Mouse (Mus musculus): Measurements from ENCODE around the gene Ssr2.
"Not testable (repeated sequence)": the region's sequence is repeated elsewhere in the genome, so short reads cannot be mapped to it uniquely, and the experiment has no call there.

The Ssr2 gene

DNA sequence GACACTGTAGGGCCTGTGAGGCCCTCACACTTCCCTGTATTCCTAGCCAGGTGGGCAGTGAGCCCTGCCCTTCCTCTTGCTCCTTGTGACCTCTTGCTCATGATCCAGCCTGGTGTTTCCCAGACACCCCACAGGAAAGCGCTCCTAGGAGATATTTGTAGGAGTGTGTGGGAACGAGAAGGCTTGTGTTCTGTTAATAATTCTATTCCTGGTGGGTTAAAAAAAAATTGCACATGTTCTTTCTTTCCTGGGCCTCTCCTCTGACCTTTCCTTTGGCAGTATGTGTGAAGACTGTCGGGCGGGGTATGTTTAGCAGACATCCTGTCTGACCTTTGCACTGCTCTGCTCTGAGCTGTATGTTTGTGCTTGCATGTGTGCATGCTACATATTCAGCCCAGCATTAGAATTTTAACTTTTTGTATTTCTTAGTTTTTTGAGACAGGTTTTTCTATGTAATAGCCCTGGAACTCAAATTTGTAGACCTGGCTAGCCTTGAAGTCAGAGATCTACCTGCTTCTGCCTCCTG lies 9.1 kb upstream of the Ssr2 start:
- DNase-seq: no peak

DNA sequence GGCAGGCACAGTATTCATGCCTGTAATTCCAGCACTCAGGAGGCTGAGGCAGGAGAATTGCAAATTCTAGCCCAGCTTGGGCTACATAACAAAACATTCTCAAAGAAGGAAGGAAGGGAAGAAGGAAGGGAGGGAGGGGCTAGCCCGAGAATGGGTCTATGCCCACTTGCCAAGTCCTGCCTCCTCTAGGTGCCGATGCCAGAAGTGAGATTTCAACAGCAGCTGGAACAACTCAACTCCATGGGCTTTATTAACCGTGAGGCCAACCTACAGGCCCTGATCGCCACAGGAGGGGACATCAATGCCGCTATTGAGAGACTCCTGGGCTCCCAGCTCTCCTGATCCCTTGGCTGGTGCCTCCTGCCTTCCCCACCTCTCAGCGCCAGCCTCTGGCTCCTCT lies 7.8 kb upstream of the Ssr2 start:
- no peak for DNase-seq

DNA sequence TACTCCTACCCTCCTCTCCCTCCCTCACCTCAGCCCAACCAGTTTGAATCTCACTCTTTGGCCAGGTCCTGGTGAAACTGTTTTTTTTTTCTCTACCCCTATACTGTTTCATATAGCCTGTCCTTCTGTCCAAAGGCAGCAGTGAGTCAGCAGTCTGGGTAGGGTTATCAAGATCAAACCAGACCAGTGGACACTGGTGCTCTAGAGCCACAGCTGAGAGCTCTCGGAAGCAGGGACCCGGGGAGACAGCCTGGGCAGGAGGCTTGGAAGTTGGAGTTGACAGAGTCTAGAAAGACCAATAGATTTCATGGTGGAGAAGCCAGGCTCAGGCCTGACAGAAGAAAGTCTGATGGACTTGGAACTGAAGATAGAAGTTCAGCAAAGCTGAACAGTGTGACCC lies 7.1 kb upstream of the Ssr2 start:
- no peak for DNase-seq

DNA sequence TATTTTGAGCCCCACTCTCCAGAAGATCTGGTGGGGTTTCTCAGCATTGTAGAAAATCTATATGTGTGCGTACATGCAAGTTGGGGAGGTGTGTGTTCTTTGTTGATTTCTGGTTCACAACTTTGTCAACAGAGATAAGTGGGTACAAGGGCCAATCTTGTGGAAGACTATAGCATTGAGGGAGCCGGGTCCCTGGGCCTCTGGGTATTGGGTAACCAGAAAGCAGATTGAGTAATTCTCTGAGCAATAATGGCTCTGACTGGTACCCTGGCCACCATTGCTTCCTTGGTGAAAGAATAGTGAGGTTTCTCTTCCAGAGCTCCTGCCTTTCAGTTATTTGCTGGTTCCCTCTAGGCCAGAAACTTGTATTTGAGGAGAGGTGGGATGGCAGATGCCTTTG lies 6.6 kb upstream of the Ssr2 start:
- DNase-seq: no peak

DNA sequence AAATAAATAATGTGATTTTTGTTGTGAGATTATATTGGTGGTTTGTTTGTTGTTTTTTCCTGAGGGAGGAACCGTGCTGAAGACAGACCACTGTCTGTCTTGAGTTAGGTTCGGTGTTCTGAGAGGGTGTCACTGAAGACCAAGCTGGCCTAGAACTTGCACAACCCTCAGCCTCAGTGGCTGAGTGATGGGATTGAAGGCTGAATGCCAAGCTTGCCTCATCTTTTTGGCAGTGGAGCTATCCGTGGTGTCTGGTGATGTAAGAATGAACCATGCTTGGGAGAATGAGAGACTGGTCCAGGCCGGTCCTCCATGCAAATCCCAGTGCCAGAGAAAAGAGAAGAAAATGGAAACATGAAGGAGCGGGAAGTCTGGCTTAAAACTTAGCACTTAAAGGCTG lies 6.0 kb upstream of the Ssr2 start:
- DNase-seq: no peak

DNA sequence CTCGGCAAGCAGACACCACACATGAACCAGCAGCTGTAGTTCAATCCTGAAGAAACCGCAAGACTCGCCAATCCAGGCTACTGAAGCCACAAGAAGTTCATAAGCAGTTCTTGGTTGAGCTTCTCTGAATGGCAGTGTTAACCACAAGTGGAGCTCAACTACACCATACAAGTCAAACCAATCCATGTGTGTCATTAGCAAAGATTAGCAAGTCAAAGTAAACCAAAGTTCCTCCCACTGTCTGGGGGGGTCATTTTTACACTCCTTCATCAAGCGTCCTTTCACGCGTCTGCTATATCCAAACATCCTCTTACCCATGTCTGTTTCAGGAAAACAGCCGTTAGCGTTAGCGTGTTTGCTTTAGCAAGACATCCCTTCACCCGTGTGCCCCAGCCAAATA lies 5.3 kb upstream of the Ssr2 start:
- no peak for DNase-seq

DNA sequence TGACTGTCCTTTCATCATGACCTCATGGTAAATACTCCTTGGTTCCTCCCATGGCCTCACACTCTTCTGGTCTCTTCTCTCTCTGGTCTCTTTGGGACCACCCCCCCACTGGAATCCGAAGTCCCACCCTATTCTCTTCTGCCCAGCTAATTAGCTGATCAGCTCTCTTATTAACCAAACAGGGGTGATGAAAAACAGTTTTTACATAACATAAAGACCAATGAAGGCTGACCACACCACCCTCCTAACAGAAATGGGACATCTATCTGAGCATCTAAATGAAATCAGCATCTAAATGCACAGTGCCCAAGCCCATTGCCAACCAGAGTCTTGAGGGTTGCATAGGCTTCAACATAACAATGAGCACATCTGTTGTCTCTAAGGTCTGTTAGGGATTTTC lies 3.8 kb upstream of the Ssr2 start:
- no peak for DNase-seq

DNA sequence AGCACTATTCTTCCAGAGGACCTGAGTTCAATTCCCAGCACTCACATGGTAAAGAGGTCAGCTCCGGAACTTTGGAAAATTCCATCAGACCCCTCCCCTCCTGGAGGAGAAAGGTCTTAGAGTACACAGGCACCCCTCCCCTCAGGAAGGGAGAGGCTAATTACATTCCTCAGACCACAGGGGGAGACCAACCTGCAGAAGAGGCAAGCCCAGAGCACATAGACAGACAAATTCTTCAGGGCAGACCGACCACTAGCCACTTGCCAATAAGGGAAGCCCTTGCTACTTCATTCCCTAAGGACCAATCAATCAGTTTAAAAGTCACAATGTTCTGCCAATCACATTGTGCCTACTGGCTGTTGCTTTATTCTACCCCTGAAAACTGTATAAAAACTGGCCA lies 2.8 kb upstream of the Ssr2 start:
- no peak for DNase-seq

DNA sequence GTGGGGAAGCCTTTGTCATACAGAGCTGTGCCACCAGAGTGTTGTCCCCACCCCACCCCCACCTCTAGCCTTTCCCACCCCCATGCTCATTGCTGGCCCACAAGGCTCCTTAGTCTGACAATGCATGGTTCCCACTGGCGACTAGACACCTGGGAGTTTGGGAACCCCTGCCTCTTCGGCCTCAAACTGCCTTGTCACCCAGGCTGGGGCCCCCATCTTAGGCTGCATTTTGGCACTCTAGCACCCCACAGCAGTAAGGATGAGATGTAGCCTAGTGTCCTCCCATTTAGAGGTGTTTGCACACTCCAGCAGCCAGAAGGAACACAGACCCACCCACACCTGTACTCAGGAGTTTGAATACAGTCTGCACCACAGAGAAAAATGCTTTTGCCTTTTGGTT lies 1.9 kb upstream of the Ssr2 start:
- DNase-seq: no peak

DNA sequence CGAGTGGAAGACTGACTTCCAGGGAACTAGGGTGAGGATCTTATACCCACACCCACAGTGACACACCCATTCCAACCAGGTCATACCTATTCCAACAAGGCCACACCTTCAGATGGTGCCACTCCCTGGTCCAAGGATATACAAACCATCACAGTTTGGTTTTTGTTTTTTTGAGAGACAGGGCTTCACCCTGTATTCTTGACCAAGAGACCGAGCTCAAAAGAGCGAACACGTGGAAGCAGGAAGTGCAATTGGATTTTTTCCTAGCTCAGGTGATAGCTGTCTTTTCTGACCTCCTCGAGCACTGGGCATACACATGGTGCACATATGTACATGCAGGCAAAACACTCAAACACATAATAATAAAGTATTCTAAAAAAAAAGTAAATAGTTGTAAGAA lies 2.2 kb downstream of the Ssr2 start:
- not testable (repeated sequence) for DNase-seq

DNA sequence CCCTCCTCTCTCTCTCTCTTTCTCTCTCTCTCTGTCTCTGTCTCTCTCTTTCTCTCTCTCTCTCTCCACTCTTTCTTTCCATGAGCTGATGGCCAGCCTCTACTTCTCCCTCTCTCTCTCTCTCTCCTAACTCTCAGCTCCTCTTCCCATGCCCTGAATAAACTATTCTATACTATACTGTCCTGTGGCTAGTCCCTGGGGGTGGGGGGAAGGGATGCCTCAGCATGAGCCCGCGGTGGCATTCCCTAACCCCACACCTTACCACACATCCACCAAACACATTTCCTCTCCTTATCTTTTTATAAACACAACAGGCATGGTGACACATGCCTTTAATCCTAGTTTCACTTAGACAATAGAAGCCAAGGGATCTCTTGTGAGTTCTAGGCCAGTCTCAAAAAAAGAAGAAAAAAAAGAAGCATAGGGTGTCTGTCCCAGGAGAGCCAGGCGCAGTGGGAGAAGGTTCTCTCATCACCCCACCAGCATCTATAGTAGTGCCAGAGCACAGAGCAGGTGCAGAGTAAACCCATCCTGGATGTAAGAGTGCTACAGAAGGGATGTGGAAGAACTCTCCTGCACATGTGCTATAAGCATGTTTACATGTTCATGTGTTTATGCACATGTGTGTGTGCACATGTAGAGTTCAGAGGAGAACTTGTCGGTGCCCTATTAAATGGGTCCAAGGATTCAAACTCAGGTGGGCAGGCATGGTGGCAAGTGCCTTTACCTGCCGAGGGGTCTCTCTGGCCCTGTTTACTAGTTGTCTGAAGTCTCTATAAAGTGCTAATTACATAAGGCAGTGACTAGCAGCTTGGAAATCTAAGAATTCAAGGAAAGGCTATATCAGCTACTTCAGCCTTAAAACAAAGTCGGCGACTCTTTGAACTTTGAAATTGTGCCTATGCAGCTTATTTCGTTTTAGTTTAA lies 3.1 kb downstream of the Ssr2 start:
- DNase-seq: no peak

DNA sequence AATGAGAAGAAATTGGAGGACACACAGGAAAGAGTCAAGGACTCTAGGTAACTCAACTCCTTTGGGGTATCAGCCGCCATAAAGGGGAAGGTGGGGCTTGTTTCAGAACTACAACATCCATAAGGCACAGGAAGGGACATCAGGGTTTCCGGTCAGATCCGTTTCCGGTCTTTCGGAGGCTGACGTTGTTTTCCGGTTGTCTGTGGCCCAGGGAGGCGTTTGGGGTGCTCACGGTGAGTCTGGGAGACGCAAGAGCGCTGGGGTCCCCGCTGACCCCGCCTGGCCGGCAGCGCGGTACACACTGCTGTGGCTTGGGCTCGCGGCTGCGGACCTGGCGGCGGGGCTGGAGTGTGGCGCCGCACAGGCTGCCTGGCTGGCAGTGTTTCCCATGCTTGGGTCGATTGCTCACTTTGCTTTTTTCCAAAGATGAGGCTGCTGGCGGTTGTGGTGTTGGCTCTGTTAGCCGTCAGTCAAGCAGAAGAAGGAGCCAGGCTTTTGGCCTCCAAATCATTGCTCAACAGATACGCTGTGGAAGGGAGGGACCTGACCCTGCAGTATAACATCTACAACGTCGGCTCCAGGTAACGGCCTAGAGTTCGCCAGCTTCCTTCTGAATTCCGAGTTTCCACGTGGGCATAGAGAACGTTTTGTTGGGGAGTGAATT lies 3.9 kb downstream of the Ssr2 start:
- peak; percentile 65 to 70 for DNase-seq

DNA sequence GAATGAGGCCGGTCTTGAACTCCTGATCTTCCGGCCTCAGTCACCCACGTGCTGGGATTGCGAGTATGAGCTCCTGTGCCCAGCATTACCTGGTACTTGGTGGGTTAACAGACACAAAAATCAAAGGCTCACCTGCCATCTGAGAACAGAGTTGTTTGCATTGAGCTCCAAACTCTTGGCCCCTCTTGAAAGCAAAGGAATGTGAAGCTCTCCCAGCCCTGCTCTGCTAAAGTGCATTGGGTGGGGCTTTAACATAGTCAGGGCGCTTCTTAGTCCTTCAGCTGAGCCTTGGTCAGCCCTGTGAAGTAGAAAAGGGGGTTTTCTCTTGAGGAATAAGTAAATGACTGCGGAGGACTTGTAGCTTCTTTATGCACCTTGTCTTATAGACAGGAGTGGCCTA lies 10.1 kb downstream of the Ssr2 start:
- DNase-seq: no peak

DNA sequence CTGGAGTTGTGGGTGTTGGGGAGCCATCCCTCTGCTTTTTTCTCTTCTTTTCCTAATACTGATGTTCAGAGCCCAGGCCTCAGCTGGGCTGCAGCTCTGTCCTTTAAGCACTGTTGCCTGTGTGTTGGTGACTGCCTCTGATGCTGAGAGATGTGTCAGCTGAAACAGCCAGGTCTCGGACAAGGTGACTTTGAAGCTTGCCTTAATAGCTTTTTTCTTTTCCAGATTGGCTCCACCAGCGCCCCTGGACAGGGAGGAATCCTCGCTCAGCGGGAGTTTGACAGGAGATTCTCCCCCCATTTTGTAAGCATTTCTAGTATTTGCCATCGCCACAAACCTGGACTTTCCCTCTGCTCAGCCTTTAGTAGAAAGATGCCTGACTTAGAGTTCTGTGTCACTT lies 11.0 kb downstream of the Ssr2 start:
- no peak for DNase-seq

DNA sequence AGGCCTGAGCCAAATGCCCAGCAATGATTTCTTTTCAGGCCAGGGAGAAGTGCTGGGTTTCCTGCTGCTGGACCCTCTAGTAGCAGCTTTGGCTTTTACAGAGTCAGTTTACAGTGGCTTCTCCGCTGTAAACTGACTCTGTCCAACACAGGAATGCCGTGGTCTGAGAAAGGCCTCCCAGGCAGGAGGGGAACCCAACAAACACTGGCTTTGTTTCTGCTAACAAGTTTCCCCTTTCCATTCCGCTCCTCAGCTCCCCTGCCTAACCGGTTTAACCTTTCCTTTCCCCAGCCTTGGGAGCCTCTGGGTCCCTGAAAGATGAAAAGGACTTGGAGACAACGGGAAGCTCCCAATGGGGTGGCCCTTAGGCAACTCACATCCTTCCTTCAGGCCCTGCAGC lies 14.6 kb downstream of the Ssr2 start:
- DNase-seq: no peak

DNA sequence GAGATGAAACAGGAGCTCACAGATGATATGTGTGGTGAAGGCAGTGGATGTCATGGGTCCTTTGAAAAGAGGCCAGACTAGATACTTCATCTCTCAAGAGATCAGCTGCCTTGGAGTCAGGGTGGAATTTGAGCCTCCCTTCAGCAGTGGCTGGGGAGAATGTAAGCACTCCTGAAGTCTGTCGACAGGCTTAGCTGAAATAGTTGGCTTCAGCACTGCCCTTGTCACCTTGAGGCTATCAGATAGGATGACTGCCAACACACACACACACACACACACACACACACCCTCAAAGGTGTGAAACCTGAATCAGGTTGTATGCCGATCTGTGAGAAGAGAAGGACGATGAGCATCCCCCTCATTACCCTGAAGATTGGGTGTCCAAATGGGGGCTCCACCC lies 15.4 kb downstream of the Ssr2 start:
- no peak for DNase-seq

DNA sequence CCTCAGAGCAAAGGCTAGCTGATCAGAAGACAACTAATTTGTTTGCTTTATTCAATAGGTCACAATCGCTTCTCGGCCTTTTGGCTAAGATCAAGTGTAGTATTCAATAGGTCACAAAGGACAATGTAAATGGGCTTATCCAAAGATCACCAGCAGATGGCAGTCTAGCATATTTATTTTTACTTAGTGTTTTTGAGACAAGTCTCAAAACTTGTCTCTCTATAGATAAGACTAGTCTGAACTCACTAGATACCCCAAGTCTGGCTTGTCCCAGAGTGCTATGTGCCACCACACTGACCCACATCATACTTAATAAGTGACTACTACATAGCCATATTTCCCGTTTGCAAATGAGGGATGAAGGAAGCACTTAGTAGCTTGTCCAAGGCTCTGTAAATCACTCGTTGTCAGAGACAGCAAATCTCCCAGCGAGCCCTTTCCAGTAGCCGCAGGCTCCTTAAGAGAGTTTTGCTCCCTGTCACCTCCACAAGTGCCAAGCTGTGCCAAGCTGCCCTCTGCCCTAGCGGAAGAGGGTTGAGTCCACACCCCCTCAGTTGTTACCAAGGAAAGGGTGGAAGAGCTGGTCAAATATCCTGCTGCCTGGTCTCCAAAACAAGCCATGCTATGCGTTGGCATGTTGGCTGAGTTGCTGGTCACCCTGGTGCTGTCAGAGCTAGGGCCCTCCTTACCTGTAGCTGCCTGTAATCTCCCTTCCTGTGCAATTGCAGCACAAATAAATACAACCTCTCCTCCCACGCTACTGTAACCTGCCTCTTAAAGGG lies 16.5 kb downstream of the Ssr2 start:
- peak; percentile 29 to 31 for DNase-seq

DNA sequence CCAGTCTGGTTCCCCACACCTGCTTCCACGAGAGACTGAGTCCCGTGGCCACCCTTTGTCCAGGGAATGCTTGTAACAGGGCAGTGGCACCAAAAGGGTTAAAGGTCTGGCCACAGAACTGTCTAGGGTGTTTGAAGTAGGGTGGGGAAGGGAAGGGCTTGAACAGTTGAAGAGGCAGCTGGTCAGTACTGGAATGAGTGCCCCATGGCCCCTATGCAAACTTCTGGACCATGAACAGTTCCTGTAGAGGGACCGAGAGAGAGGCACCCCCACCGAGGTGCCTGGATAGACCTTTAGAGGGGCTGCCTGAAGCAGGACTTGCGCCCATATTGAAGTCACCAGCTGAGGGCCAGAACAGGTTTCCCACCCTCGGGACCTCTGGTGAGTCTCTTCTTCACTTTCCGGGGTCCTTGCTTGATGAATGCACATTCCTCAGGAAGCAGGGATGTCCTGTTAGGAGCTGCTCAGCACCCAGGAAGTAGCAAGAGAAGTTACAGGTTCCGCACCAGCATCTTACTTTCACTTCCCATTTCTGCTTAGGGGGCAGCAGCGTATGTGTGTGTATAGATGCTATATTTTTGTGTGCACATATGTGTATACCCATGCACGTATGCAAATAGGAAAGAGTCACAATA lies 17.4 kb downstream of the Ssr2 start:
- peak; percentile 40 to 58 for DNase-seq

DNA sequence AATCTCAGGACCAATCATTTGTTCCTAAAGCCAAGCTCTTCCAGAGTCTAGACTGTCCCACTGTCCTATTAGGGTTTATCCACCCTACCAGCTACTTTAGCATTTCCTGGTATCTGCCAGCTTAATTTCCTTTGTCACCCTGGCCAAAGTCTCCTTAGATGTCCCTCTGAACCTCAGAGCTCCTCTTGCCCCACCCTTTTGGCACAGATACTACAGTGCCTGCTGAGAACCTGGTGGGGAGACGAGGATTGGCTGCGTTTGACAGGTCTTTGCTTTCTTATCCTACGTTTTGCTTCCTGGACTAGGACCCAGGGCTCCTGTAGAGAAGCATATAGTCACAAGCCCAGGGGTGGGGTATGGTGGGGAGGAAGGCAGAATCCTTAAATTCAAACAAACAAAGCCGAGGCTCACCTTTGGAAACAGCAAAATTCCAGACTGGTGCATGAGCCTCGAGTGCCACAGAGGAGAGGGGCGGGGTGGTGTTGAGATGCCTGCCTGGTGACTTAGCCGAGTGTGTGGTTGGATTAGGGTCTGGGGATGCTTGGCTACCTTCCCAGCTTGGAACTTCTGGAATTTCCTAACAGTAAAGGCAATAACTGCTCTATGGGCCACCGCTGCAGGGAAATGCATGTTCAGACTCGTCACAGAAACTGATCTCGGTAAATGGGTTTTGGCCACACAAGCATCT lies 18.4 kb downstream of the Ssr2 start:
- DNase-seq: no peak

DNA sequence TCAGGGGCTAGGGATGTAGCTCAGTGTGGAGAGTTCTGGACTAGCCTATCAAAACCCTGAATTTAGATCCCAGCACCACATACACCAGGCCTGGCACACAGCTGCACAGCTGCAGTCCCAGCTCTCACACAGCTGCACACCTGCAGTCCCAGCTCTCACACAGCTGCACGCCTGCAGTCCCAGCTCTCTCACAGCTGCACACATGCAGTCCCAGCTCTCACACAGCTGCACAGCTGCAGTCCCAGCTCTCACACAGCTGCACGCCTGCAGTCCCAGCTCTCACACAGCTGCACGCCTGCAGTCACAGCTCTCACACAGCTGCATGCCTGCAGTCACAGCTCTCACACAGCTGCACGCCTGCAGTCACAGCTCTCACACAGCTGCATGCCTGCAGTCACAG lies 20.9 kb downstream of the Ssr2 start:
- not testable (repeated sequence) for DNase-seq

DNA sequence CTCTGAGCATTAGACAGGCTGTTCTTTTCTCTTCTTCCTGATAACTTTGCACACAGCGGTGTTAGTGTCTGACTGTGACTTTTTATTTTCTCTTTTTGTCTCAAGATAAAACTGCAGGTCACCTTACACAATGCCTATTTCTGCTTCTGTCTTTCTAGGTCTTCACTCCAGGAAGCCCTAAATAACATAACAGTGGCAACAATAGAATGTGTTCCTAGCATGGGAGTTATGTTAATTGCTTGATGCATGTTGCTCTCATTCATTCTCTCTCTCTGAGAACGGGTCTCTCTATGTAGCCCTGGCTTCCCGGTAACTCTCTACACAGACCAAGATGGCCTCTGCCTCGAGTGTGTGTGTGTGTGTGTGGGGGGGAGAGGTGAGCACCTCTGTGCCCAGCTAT lies 26.8 kb downstream of the Ssr2 start:
- no peak for DNase-seq

DNA sequence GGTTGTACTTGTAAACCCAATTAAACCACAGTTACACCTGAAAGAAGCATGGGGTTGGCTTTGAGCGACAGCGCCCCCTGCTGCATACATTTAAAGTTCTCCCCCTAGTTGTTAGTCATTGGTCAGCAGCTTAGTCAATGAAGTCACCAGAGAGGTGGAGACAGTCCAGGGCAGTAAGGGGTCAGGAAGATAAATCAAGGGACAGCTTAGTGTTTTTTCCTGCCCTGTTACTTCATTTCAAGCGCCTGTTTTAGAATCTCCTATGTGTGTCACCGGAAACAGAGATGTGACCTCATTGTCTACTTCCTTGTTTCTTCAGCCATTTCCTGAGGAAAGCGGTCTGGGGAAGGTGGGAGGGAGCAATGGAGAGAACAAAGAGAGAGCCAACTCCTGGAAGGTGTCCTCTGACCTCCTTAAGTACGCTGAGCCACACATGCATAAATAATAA lies 28.1 kb downstream of the Ssr2 start:
- peak; percentile 70 to 74 for DNase-seq
